Mouse (Mus musculus): Measurements from ENCODE around the gene AA986860.

Gene AA986860

DNA sequence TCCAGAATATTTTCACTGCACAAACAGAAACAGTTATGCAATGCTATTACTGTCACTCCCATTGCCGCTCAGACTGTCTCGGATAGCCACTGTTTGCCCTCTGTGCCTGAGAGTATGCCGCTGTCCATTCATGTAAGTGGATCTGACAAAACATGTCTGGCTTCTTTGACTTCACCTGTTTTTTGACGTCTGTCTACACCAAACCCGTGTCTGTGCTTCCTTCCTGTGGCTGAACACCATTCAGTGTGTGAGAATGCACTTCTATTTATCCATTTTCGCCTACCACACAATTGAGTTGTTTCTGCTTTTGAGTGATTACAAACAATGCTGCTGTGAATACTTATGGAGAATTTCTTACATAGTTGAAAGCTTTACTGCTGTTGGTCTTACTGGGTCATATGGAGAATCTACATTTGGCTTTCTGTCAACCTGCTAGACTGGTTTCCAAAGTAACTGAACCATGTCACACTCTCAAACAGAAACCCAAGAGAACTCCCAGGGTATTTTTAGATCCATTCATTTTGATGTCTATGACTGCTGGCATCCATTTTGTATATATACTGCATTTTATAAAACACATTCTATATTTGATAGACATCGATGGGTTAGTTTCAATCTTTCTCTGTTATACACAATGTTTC, 44.0 kb downstream of the AA986860 start:
- no peak for DNase-seq (ENCODE audit: low spot score)

DNA sequence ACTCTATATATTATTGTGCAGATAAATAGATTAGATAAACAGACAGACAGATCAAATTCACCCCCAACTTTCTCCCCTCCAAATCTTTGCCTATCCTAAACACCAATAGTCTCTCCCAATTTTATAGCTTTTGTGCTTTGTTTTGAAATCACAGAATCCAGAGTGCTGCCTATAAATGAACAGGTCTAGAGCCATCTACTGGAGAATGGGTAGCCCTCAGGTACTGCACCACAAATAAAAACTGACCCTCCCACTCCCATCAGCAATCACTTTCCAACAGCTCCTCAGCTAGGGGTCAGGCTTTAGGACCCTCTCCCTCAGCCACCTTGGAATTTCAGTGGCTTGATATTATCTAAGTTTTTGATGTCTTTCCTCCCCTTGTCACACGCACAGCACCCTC, 44.9 kb downstream of the AA986860 start:
- DNase-seq (ENCODE audit: low spot score): no peak

DNA sequence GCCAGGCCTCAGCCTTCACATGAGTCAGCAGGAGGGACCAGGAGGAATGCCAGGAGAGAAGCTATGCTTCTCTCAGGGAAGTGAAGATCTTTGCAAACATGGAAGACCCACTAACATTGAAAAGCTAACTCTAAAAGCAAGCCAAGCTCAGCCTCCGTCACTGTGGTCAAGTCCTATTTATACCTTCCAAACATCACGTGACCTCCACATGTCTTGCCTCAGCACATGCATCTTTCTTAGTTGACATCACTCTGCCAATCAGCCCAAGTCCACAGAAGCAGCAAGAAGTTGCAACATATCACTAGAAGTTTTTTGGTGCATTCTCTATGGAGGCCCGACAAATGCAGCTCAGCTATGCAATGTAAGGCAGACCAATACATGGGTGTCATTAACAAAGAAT, 48.1 kb downstream of the AA986860 start:
- DNase-seq (ENCODE audit: low spot score): no peak

DNA sequence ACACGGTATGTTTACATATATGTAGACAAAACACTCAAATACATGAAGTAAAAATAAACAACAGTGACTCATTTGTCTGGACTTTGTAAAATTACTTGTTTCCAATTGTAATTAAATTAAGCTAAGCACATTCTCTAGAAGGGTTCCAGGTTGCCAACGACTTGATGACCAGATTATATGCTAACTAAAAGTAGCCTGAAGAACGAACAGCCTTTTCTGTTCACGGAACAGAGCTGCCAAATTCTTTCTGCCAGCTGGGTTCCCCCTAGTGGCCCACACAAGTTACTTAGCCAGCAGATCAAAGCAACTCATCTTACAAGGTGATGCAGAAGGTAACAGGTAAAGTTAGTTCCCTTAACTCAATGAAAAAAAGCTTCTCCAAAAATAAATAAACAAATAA, 52.3 kb downstream of the AA986860 start:
- no peak for DNase-seq (ENCODE audit: low spot score)

DNA sequence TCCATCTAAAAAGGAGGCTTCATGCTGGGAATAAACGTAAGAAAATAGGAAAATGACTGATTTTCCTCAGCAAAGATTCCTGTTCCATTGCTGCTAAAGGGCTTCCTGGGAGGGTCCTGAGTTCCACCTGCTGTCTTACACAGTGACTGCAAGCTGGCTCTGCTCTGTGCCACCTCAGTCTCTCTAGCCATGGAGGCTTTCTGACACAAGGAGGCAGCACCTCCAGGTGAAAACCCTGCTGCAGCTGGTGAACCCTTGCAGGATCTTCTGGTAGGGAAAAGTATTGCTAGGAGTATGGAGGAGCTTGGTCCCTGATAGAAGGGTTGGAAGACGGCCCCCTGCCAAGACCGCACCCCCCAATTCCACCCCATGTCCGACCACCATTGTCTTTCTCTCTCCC, 55.2 kb downstream of the AA986860 start:
- no peak for DNase-seq (ENCODE audit: low spot score)

DNA sequence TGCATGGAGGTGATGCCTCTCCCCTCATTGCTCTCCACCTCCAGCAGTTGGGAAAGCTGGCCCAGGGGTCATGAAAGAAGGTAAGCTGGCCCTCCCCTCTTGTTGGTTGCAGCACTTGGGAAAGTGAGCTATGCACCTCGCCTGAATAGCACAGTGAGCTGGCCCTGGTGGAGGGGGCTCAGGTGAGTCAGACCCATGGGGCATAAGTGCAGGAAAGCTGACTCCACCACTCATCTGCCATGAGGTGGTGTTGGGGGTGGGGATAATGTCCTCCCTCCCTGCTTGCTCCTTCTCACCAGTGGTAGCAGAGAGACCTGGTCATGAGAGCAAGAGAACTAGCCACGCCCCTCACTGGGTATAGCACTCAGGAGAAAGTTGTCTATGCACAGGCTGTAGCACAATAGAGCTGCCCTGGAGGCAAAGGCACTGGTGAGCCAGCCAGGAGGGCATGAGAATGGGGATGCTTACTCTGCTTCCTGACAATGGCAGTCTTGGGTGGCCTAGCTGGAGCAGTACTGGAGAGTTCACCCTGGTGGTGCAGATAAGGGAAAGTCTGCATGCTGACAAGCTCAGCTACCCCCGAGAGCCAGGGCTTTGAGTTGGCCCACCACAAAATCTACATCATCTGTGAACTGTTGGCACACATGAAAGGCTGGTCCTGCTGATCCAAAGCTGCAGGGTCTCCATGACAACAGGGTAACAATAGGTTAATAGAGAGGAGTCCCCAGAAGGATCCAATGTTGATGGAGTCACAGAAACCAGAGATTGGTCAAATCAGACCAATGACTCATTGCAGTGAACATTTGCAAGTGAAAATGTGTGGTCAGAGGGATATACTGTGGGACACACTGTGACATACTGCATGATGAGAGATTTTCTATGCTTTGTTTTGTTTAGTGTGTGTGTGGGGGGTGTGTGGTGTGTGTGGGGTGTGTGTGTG, 58.0 kb downstream of the AA986860 start:
- DNase-seq (ENCODE audit: low spot score): no peak
